Mouse (Mus musculus) kidney, adult 2 months (tissue): ENCODE measurements around the gene Tsnax.

Source experiments
- CTCF ChIP-seq: fragments of 200-500 bp; conservative IDR thresholded peaks from 2 replicates; pipeline ENCODE4 v1.5.1; 2011; ENCODE audit warnings: low read depth, mild to moderate bottlenecking, control low read depth, low read length, moderate library complexity, mixed read lengths; ENCODE audit not compliant: insufficient read depth, insufficient read length
- POLR2A ChIP-seq: fragments of 200-500 bp; IDR thresholded peaks from one replicate; pipeline ENCODE4 v1.6.1; 2011; ENCODE audit warnings: low read depth, low read length, control low read depth

DNA sequence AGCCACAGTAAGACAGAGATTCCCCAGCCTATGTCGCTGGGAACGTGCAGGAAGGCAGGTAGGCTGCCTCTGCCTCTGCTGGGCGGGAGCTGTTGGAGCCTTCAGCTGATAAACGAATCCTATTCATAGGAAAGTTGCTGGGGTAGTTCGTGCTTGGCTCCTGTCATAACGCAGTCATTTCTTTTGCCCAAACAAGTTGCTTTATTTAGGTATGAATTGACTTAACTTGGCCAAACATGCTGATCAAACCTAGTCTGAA, 21.2 kb upstream of the Tsnax start:
- TF ChIP-seq CTCF (no peak), POLR2A (no peak)
